22 mouse cellular contexts compared by ENCODE assay signal in genomic region chr15:93832956-93833355, GRCm38 (mm10).
A peak's percentile ranks its signal among the peaks of the same experiment; 100 is the strongest.
DNase-seq lines count a peak whose midpoint lies in the region; ATAC-seq and TF ChIP-seq lines count a peak whose summit lies in the region.
"Had no signal": no experiment of that assay in that cellular context is flagged by ENCODE, and none has a peak within 500 bp of the region (broad histone marks: within the 10 kb centered on the region; RNA-seq: fewer than 3 reads in every experiment).

No protein-coding gene starts in this region.

- DNase-seq in cerebellum, postnatal 10 days, result peak; percentile 32 to 51
- no peak for DNase-seq in cerebellum, adult 9-11 months
- no peak for DNase-seq in heart, adult 2 months
- DNase-seq in limb, embryonic 10.5 days (ENCODE audit: low spot score), result no peak
- DNase-seq in layer of hippocampus, postnatal 10 days (ENCODE audit: low spot score in 2 of 2), result no peak
- DNase-seq: kidney, postnatal 4 days; liver, postnatal 0 days; retina, postnatal 1 day had no signal

- no peaks in the 10 kb centered on the region for H3K36me3 ChIP-seq in heart, embryonic 14.5 days (ENCODE audit: control insufficient read depth, insufficient read depth, low read length)
- no peaks in the 10 kb centered on the region for H3K36me3 ChIP-seq in heart, adult 2 months (ENCODE audit: control insufficient read depth, insufficient read depth, low read length)
- H3K36me3 ChIP-seq in limb, embryonic 13.5 days, result no peaks in the 10 kb centered on the region
- no peaks in the 10 kb centered on the region for H3K36me3 ChIP-seq in limb, embryonic 10.5 days
- no peaks in the 10 kb centered on the region for H3K36me3 ChIP-seq in limb, embryonic 15.5 days
- H3K36me3 ChIP-seq: embryonic facial prominence, embryonic 13.5 days; forebrain, embryonic 10.5 days; forebrain, embryonic 15.5 days; liver, embryonic 12.5 days; midbrain, embryonic 12.5 days; neural tube, embryonic 15.5 days had no signal

- TF ChIP-seq EP300 in heart, adult 2 months (IDR thresholded peaks at IDR 0.05; ENCODE audit: insufficient read depth, low read depth, low read length), result no peak

- no peak overlapping the region; a peak in 1 of 4 replicates for H3K27ac ChIP-seq in heart, embryonic 14.5 days (replicated peaks in 1 of 2; ENCODE audit: control insufficient read depth in 1 of 2, insufficient read depth in 1 of 2, low read depth in 2 of 2, low read length in 2 of 2)
- H3K27ac ChIP-seq in heart, adult 2 months, result no peak overlapping the region
- H3K27ac ChIP-seq in limb, embryonic 13.5 days, result peak overlapping the region; percentile 28; the same call in 1 of the 2 replicates
- no peak overlapping the region for H3K27ac ChIP-seq in limb, embryonic 10.5 days
- H3K27ac ChIP-seq in limb, embryonic 15.5 days, result peak overlapping the region; percentile 63
- H3K27ac ChIP-seq: forebrain, embryonic 10.5 days; forebrain, embryonic 15.5 days; kidney, postnatal 0 days; liver, embryonic 12.5 days; midbrain, embryonic 12.5 days; neural tube, embryonic 15.5 days had no signal

- no peak for TF ChIP-seq POLR2A in heart, adult 2 months (IDR thresholded peaks at IDR 0.05; ENCODE audit: insufficient read depth, low read depth, low read length)

- no peaks in the 10 kb centered on the region for H3K79me2 ChIP-seq in heart, adult 2 months (replicated peaks; ENCODE audit: control insufficient read depth, insufficient read depth, low read length)

- WGBS in heart, embryonic 14.5 days, result 79% methylated on average over 1 of the region's 1 CpGs
- 72% methylated on average over 1 of the region's 1 CpGs for whole genome bisulfite sequencing in heart, adult 2 months
- 48% methylated on average over 1 of the region's 1 CpGs for WGBS in limb, embryonic 13.5 days
- WGBS in limb, embryonic 10.5 days, result 51% methylated on average over 1 of the region's 1 CpGs
- 44% methylated on average over 1 of the region's 1 CpGs for WGBS in limb, embryonic 15.5 days

- no peak overlapping the region for H3K4me3 ChIP-seq in heart, embryonic 14.5 days (ENCODE audit: control insufficient read depth in 1 of 2, insufficient read depth in 1 of 2, low read depth in 1 of 2, low read length in 2 of 2)
- H3K4me3 ChIP-seq in heart, adult 2 months, result no peak overlapping the region
- no peak overlapping the region for H3K4me3 ChIP-seq in limb, embryonic 13.5 days
- no peak overlapping the region for H3K4me3 ChIP-seq in limb, embryonic 10.5 days
- H3K4me3 ChIP-seq in limb, embryonic 15.5 days, result no peak overlapping the region
- H3K4me3 ChIP-seq: embryonic facial prominence, embryonic 13.5 days; forebrain, embryonic 10.5 days; forebrain, embryonic 15.5 days; liver, embryonic 12.5 days; megakaryocyte, embryonic 14.5 days; midbrain, embryonic 12.5 days; neural tube, embryonic 15.5 days had no signal

- H3K4me1 ChIP-seq in heart, embryonic 14.5 days (ENCODE audit: control insufficient read depth in 2 of 2, insufficient read depth in 2 of 2, low read length in 2 of 2), result peaks cover 10 to 17% of the 10 kb centered on the region in 2 experiments
- H3K4me1 ChIP-seq in heart, adult 2 months (ENCODE audit: control insufficient read depth, insufficient read depth, low read length), result no peaks in the 10 kb centered on the region; the same call in none of the 2 replicates
- peaks cover 13% of the 10 kb centered on the region for H3K4me1 ChIP-seq in limb, embryonic 13.5 days
- H3K4me1 ChIP-seq in limb, embryonic 10.5 days, result peaks cover 14% of the 10 kb centered on the region
- H3K4me1 ChIP-seq in limb, embryonic 15.5 days, result peaks cover 15% of the 10 kb centered on the region
- H3K4me1 ChIP-seq: forebrain, embryonic 10.5 days; forebrain, embryonic 15.5 days; liver, embryonic 12.5 days; midbrain, embryonic 12.5 days; neural tube, embryonic 15.5 days had no signal

- H3K9me3 ChIP-seq in heart, embryonic 14.5 days (ENCODE audit: control insufficient read depth, low read length), result no peaks in the 10 kb centered on the region
- H3K9me3 ChIP-seq in limb, embryonic 13.5 days, result no peaks in the 10 kb centered on the region
- H3K9me3 ChIP-seq in limb, embryonic 10.5 days (replicated peaks), result no peaks in the 10 kb centered on the region
- H3K9me3 ChIP-seq in limb, embryonic 15.5 days, result no peaks in the 10 kb centered on the region
- H3K9me3 ChIP-seq: embryonic facial prominence, embryonic 13.5 days; forebrain, embryonic 10.5 days; forebrain, embryonic 15.5 days; liver, embryonic 12.5 days; midbrain, embryonic 12.5 days; neural tube, embryonic 15.5 days had no signal

- no peak for ATAC-seq in heart, embryonic 14.5 days (ENCODE audit: insufficient number of reproducible peaks, insufficient read depth, low FRiP score, low read depth)
- ATAC-seq in limb, embryonic 13.5 days (ENCODE audit: low FRiP score, low read depth), result no peak
- ATAC-seq in limb, embryonic 15.5 days (ENCODE audit: insufficient number of reproducible peaks, low FRiP score, low TSS enrichment, low read depth), result no peak
- ATAC-seq: activated CD4-positive, CD25-positive, alpha-beta regulatory T cell, adult 4 months; forebrain, embryonic 15.5 days; hindbrain, embryonic 16.5 days; liver, embryonic 12.5 days; liver, postnatal 0 days had no signal

- no peak for TF ChIP-seq CTCF in heart, adult 2 months (IDR thresholded peaks at IDR 0.05)

- H3K4me2 ChIP-seq in heart, embryonic 14.5 days (ENCODE audit: low read length), result peak overlapping the region; percentile 19; the same call in 1 of the 2 replicates
- peak overlapping the region; percentile 16; the same call in 1 of the 2 replicates for H3K4me2 ChIP-seq in limb, embryonic 13.5 days (replicated peaks)
- H3K4me2 ChIP-seq in limb, embryonic 15.5 days, result no peak overlapping the region
- H3K4me2 ChIP-seq: embryonic facial prominence, embryonic 13.5 days; forebrain, embryonic 15.5 days; midbrain, embryonic 12.5 days; neural tube, embryonic 15.5 days had no signal

- intact Hi-C loops in heart, adult 2 months (cut with DNase I), result no loop called here

- H3K9ac ChIP-seq in heart, embryonic 14.5 days (ENCODE audit: low read length), result no peak overlapping the region
- no peak overlapping the region for H3K9ac ChIP-seq in heart, adult 2 months (ENCODE audit: low read depth, low read length)
- no peak overlapping the region for H3K9ac ChIP-seq in limb, embryonic 13.5 days
- H3K9ac ChIP-seq in limb, embryonic 15.5 days, result no peak overlapping the region
- H3K9ac ChIP-seq: embryonic facial prominence, embryonic 13.5 days; forebrain, embryonic 15.5 days; liver, embryonic 12.5 days; liver, postnatal 0 days; midbrain, embryonic 12.5 days; neural tube, embryonic 15.5 days had no signal

- no peaks in the 10 kb centered on the region for H3K27me3 ChIP-seq in heart, embryonic 14.5 days (ENCODE audit: control insufficient read depth, insufficient read depth, low read length)
- no peaks in the 10 kb centered on the region for H3K27me3 ChIP-seq in heart, adult 2 months (ENCODE audit: control insufficient read depth, insufficient read depth, low read length)
- no peaks in the 10 kb centered on the region for H3K27me3 ChIP-seq in limb, embryonic 13.5 days
- H3K27me3 ChIP-seq in limb, embryonic 10.5 days (ENCODE audit: low read depth, poor library complexity, severe bottlenecking), result no peaks in the 10 kb centered on the region
- no peaks in the 10 kb centered on the region for H3K27me3 ChIP-seq in limb, embryonic 15.5 days
- H3K27me3 ChIP-seq: CH12.LX; embryonic facial prominence, embryonic 13.5 days; forebrain, embryonic 15.5 days; liver, embryonic 12.5 days; megakaryocyte, embryonic 14.5 days; midbrain, embryonic 12.5 days; neural tube, embryonic 15.5 days had no signal

Comparison
In these comparisons a context has a peak if more than half of its experiments do, and no peak if none do; other contexts are left out.
1. DNase-seq: peak in cerebellum, postnatal 10 days (2 of 2); none in cerebellum, adult 9-11 months (single experiment), heart, adult 2 months (0 of 2), limb, embryonic 10.5 days (single experiment) and layer of hippocampus, postnatal 10 days (0 of 2).
2. H3K27ac ChIP-seq: peak in limb, embryonic 13.5 days (single experiment) and limb, embryonic 15.5 days (single experiment); none in heart, embryonic 14.5 days (0 of 2), heart, adult 2 months (single experiment) and limb, embryonic 10.5 days (single experiment).